Mouse (Mus musculus): ENCODE measurements at regions not wholly inside any gene's neighbourhood (a gene's known extent, or its start where the extent isn't known, plus 50 kb on each side); places are given as distances from the start of the nearest gene placed in this dataset.
A peak's percentile ranks its signal among the peaks of the same experiment; 100 is the strongest.

GRCm38 (mm10) chr11:16080811-16081351 lies 176.6 kb upstream of the Vstm2a start:
- no peak for DNase-seq (ENCODE audit: low read depth, low spot score)

GRCm38 (mm10) chr11:16113843-16114242 lies 143.7 kb upstream of the Vstm2a start:
- DNase-seq (ENCODE audit: low read depth, low spot score): peak; percentile 11
